Mouse (Mus musculus) cerebellum, adult 18-20 months (tissue): ENCODE measurements around the gene Ern2.

Source experiments
- DNase-seq, 2 experiments: peaks; one replicate each; pipeline ENCODE4 v3.0.0; 2021

Ern2 gene

GRCm38 (mm10) chr7:122158915-122159902 is 26.8 kb downstream of the Ern2 start, which contains the start of gene Plk1:
Gene Plk1 (plus strand): TSS chr7:122159439.
- peak; percentile 73 to 80 for DNase-seq

GRCm38 (mm10) chr7:122158488-122158887 is 27.5 kb downstream of the Ern2 start:
- DNase-seq = no peak

GRCm38 (mm10) chr7:122152473-122152872 is 33.5 kb downstream of the Ern2 start:
- DNase-seq = peak in 1 of 2 experiments; percentile 8

GRCm38 (mm10) chr7:122140991-122141390 is 45.0 kb downstream of the Ern2 start:
- no peak for DNase-seq

GRCm38 (mm10) chr7:122138190-122138589 is 47.8 kb downstream of the Ern2 start:
- no peak for DNase-seq

- no peak for DNase-seq
Measured at GRCm38 (mm10) chr7:122137071-122137470, 48.9 kb downstream of the Ern2 start.

GRCm38 (mm10) chr7:122135070-122135469 is 50.9 kb downstream of the Ern2 start:
- DNase-seq = no peak

- DNase-seq = no peak
Measured at GRCm38 (mm10) chr7:122133338-122133625, 52.7 kb downstream of the Ern2 start.

GRCm38 (mm10) chr7:122132497-122133337 is 53.3 kb downstream of the Ern2 start, which contains the start of the genes Palb2 and Dctn5:
Gene Palb2 (minus strand): TSS chr7:122132985.
Gene Dctn5 (plus strand): TSS chr7:122133041.
- peak; percentile 97 to 99 for DNase-seq

- no peak for DNase-seq
Measured at GRCm38 (mm10) chr7:122131834-122132233, 54.2 kb downstream of the Ern2 start.

- DNase-seq = no peak
Measured at GRCm38 (mm10) chr7:122126946-122127345, 59.1 kb downstream of the Ern2 start.

- no peak for DNase-seq
Measured at GRCm38 (mm10) chr7:122125636-122126035, 60.4 kb downstream of the Ern2 start.

- DNase-seq = no peak
Measured at GRCm38 (mm10) chr7:122123518-122123917, 62.5 kb downstream of the Ern2 start.
